Mouse (Mus musculus): ENCODE measurements around the gene Ric8b. TPM values are rescaled to one million over a fixed set of nuclear protein-coding genes. Genes with fewer than 3 reads are reported as not detected.
A peak's percentile ranks its signal among the peaks of the same experiment; 100 is the strongest.

Ric8b gene
- polyA plus RNA-seq, 1 experiment from 2014 or later: 17.8 TPM

DNA sequence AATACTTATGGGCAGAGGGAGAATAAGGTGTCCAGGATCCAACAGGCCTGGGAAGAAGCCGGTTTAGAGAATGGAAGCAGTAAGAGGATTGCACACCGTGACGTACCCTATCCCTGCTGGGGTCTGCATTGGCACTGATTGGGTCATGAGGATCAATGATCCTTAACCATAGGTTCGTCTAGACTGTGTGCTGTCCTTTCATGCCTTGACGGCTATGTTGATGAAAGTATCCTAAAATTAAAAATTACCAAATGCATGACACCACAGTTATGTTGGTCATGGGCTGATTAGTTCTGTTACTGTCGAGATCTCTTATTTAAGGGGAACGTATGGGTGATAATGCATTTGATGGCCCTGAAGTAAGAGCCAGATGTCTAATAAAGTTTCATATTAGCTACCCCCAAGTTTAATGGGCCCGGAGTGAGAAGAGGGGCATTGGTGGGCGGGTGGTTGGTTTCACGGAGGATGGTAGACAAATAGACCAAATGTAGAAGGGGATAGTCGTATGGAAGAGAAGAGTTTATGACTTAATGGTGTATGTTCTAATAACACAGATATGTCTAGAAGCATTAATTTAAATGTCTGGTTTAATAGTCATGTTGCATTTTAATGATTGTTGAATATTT lies 108.5 kb downstream of the Ric8b start:
- Histone ChIP-seq H3K9ac (ENCODE audit: low read length) (no peak overlapping the region), H3K9me3 (ENCODE audit: control insufficient read depth, low read length) (no peaks in the 10 kb centered on the region), H3K27ac (ENCODE audit: low read length) (no peak overlapping the region), H3K4me3 (ENCODE audit: low read length) (no peak overlapping the region), H3K36me3 (ENCODE audit: control insufficient read depth, insufficient read depth, low read length) (no peaks in the 10 kb centered on the region), H3K27me3 (ENCODE audit: control insufficient read depth, insufficient read depth, low read depth, low read length) (no peaks in the 10 kb centered on the region), H3K4me1 (replicated peaks; ENCODE audit: control insufficient read depth, insufficient read depth, low read length) (no peaks in the 10 kb centered on the region), H3K4me2 (ENCODE audit: low read depth, low read length) (no peak overlapping the region)
- ATAC-seq (ENCODE audit: low read depth): peak; percentile 85
- 86% methylated on average over 11 of the region's 11 CpGs for WGBS

DNA sequence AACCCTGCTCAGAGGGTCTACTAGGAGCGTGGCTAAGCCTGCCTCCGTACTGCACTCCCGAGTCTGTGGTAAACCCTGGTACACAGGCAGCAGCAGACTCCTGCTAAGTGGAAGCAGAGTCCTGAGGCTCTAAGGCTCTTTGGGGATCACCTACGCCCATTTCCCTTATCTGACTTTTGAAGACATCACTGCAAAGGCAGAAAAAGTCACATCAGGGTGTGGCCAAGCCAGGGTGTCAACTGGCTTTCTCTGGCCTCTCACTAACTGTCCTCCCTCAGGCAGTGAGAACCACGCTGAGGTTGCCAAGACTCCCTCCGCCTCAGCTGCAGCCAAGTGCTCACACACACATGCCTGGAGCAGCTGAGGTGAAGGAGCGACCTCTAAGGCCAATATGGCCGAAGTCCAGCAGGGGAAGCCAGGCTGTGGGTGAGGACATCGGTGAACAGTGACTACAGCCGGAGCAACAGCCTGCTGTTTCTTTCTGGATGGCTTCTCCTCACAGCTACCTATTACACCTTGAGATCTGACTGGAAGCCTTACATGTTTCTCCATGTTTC lies 110.3 kb downstream of the Ric8b start:
- H3K4me1 ChIP-seq (replicated peaks; ENCODE audit: control insufficient read depth, insufficient read depth, low read length): no peaks in the 10 kb centered on the region
- no peaks in the 10 kb centered on the region for H3K36me3 ChIP-seq (ENCODE audit: control insufficient read depth, insufficient read depth, low read length)
- 68% methylated on average over 10 of the region's 10 CpGs for WGBS
- no peaks in the 10 kb centered on the region for H3K9me3 ChIP-seq (ENCODE audit: control insufficient read depth, low read length)
- H3K27me3 ChIP-seq (ENCODE audit: control insufficient read depth, insufficient read depth, low read depth, low read length): no peaks in the 10 kb centered on the region
- H3K4me3 ChIP-seq (ENCODE audit: low read length): no peak overlapping the region
- no peak overlapping the region for H3K4me2 ChIP-seq (ENCODE audit: low read depth, low read length)
- no peak overlapping the region for H3K27ac ChIP-seq (ENCODE audit: low read length)
- no peak overlapping the region for H3K9ac ChIP-seq (ENCODE audit: low read length)
- no peak for ATAC-seq (ENCODE audit: low read depth)

DNA sequence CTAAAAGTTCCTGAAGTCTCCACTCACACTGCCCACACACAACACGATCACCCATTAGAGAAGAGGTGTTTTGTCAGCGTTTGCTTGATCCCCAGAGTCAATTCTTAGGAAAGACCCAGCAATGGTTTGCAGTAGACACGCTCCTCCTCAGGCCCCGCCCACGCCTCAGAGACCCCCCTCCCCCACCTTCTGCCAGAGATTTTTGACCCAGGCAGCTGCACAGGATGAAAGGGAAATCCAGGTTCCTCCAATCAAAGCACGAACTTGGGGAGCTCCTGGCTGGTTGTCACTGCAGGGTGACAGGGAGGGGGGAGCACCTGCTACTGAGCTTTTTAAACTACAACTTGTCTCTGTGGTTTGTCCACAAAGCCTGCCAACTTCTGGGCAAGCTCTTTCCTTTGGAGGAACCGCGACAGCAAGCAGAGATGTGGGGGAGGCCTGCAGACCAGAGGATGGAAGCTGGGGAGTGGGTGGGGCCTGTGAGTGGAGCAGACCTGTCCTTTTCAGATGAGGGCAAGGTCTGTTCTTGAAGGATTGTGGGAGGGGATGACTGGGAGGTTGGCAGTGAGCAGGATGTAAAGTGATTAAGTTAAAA lies 117.8 kb downstream of the Ric8b start:
- Histone ChIP-seq H3K4me3 (ENCODE audit: low read length) (no peak overlapping the region), H3K36me3 (ENCODE audit: control insufficient read depth, insufficient read depth, low read length) (no peaks in the 10 kb centered on the region), H3K4me1 (replicated peaks; ENCODE audit: control insufficient read depth, insufficient read depth, low read length) (no peaks in the 10 kb centered on the region), H3K9ac (ENCODE audit: low read length) (no peak overlapping the region), H3K4me2 (ENCODE audit: low read depth, low read length) (no peak overlapping the region), H3K27me3 (ENCODE audit: control insufficient read depth, insufficient read depth, low read depth, low read length) (no peaks in the 10 kb centered on the region), H3K9me3 (ENCODE audit: control insufficient read depth, low read length) (no peaks in the 10 kb centered on the region), H3K27ac (ENCODE audit: low read length) (no peak overlapping the region)
- WGBS: 20% methylated on average over 8 of the region's 8 CpGs
- no peak for ATAC-seq (ENCODE audit: low read depth)

DNA sequence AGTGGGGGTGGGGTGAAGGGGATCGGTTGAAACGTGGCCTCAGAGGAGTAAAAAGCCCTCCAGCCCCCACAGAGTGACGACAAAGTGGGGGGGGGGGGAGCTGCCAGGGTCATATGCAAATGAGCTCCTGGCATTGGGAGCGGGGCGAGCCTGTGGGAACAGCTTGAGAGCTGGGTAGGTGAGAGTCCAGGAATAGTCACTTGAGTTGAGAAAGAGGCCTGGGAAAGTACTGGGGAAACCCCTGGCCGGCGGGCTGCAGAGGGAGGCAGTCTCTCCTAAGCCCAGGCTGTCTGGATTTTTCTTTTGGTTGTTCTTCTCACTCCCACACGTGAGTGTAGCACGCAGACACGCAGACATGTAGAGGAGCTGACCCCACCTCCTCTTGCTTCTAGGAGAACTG lies 120.7 kb downstream of the Ric8b start:
- Histone ChIP-seq H3K27me3 (ENCODE audit: control insufficient read depth, insufficient read depth, low read depth, low read length) (no peaks in the 10 kb centered on the region), H3K9me3 (ENCODE audit: control insufficient read depth, low read length) (no peaks in the 10 kb centered on the region), H3K36me3 (ENCODE audit: control insufficient read depth, insufficient read depth, low read length) (no peaks in the 10 kb centered on the region), H3K4me2 (ENCODE audit: low read depth, low read length) (no peak overlapping the region), H3K4me3 (ENCODE audit: low read length) (no peak overlapping the region), H3K9ac (ENCODE audit: low read length) (no peak overlapping the region), H3K4me1 (replicated peaks; ENCODE audit: control insufficient read depth, insufficient read depth, low read length) (no peaks in the 10 kb centered on the region), H3K27ac (ENCODE audit: low read length) (no peak overlapping the region)
- 56% methylated on average over 10 of the region's 10 CpGs for WGBS
- ATAC-seq (ENCODE audit: low read depth): no peak

DNA sequence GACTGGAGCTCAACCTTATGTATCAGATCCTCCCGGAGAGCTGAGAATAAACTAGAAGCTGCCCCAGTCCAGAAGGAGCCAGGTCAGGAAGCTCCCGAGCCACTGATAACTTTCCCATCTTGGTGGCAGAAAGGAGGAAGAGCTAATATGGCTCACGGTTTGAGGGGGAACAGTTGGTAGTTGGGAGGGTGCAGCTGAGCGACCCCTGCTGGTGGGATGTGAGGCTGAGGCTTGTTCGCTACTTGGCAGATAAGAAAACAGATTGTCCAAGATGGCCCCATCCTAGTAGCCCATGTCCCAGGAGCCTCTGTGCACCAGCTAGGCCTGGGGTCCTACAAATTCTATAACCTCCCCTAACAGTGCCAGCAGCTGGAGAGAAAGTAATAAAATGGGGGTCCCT lies 121.4 kb downstream of the Ric8b start:
- Histone ChIP-seq H3K4me1 (replicated peaks; ENCODE audit: control insufficient read depth, insufficient read depth, low read length) (no peaks in the 10 kb centered on the region), H3K9ac (ENCODE audit: low read length) (no peak overlapping the region), H3K36me3 (ENCODE audit: control insufficient read depth, insufficient read depth, low read length) (no peaks in the 10 kb centered on the region), H3K27ac (ENCODE audit: low read length) (no peak overlapping the region), H3K9me3 (ENCODE audit: control insufficient read depth, low read length) (no peaks in the 10 kb centered on the region), H3K4me2 (ENCODE audit: low read depth, low read length) (no peak overlapping the region), H3K27me3 (ENCODE audit: control insufficient read depth, insufficient read depth, low read depth, low read length) (no peaks in the 10 kb centered on the region), H3K4me3 (ENCODE audit: low read length) (no peak overlapping the region)
- WGBS: 84% methylated on average over 5 of the region's 5 CpGs
- ATAC-seq (ENCODE audit: low read depth): no peak

DNA sequence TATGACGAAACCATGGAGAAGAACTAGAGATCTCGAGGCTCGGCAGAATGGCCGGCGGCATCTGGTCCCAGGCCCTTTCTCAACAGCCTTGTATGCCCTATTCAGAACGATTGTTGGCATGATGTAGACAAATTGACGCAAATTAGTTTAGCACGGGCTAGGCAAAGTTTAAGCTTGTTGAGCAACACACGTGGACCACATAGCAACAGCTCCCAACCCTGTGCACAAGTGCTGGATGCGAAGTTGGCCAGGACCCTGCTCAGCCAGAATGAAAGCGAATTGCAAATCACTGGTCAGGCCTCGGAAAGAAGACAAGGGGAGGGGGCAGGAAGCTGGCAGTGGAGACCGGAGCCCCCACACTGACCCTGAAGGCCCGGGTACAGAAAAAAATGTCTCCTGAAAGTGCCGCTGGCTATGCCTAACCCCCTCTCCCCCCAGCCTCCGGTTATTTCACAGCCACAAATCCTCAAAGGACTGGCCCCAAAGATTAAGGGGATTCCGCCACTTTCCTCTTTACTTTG lies 126.8 kb downstream of the Ric8b start:
- WGBS: 29% methylated on average over 17 of the region's 17 CpGs
- Histone ChIP-seq H3K36me3 (ENCODE audit: control insufficient read depth, insufficient read depth, low read length) (no peaks in the 10 kb centered on the region), H3K4me3 (ENCODE audit: low read length) (peak overlapping the region; percentile 32), H3K27ac (ENCODE audit: low read length) (no peak overlapping the region), H3K9me3 (ENCODE audit: control insufficient read depth, low read length) (0 out of 2 replicates have a peak, but pooled peaks cover 3% of the 10 kb centered on the region), H3K9ac (ENCODE audit: low read length) (peak overlapping the region; percentile 50; the same call in 1 of the 2 replicates), H3K4me2 (ENCODE audit: low read depth, low read length) (peak overlapping the region; percentile 59), H3K27me3 (ENCODE audit: control insufficient read depth, insufficient read depth, low read depth, low read length) (no peaks in the 10 kb centered on the region), H3K4me1 (replicated peaks; ENCODE audit: control insufficient read depth, insufficient read depth, low read length) (peaks cover 8% of the 10 kb centered on the region)
- peak; percentile 41; the same call in 1 of the 2 replicates for ATAC-seq (ENCODE audit: low read depth)

DNA sequence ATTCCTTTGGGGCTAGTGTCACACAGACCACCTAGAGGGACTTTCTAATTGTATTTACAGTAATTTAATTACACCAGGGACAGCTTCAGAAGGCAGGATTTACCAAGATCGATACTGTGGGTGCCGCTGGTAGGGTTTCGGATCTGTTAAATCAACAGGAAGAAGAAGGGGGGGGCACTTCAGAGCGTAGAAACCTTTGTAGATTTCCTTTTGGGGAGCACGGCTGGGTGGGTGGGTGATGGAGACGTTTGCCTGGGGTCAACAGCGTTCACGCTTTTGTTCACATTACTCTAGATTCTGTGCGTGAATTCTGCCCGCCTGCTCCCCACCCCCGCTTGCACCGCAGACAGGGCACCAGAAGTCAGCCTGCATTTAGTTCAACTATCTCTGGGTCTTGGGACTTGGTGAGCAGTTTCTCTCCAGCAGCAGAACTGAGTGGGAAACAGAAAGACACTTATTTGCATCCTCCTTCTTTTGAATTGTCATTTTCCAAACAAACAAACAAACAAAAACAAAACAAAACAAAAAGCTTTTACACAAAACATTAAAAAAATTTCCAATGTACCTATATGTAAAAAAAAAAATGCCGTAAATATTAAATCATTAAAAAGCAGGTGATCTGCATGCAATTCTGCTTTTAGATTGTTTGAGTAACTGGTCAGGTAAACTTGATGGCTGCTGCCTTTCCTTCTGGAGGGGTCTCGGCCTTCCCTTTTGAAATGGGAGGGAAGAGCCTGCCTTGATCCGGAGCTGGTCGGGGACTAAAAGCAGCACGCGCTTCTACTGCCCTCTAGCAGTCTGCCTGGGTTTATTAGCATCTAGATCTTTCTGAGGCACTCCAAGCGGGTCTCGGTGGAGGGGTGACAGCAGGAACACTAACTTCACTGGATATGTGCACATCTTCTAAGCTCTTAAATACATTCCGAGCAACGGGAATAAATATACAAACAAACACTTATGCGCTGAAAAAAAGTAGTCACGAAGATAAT lies 127.6 kb downstream of the Ric8b start:
- Histone ChIP-seq H3K36me3 (ENCODE audit: control insufficient read depth, insufficient read depth, low read length) (no peaks in the 10 kb centered on the region), H3K9ac (ENCODE audit: low read length) (peak overlapping the region; percentile 50), H3K27ac (ENCODE audit: low read length) (no peak overlapping the region), H3K4me3 (ENCODE audit: low read length) (peak overlapping the region; percentile 32), H3K9me3 (ENCODE audit: control insufficient read depth, low read length) (0 out of 2 replicates have a peak, but pooled peaks cover 3% of the 10 kb centered on the region), H3K4me1 (replicated peaks; ENCODE audit: control insufficient read depth, insufficient read depth, low read length) (peaks cover 8% of the 10 kb centered on the region), H3K4me2 (ENCODE audit: low read depth, low read length) (peak overlapping the region; percentile 59), H3K27me3 (ENCODE audit: control insufficient read depth, insufficient read depth, low read depth, low read length) (no peaks in the 10 kb centered on the region)
- WGBS: 11% methylated on average over 24 of the region's 24 CpGs
- ATAC-seq (ENCODE audit: low read depth): peak; percentile 76; the same call in 1 of the 2 replicates

DNA sequence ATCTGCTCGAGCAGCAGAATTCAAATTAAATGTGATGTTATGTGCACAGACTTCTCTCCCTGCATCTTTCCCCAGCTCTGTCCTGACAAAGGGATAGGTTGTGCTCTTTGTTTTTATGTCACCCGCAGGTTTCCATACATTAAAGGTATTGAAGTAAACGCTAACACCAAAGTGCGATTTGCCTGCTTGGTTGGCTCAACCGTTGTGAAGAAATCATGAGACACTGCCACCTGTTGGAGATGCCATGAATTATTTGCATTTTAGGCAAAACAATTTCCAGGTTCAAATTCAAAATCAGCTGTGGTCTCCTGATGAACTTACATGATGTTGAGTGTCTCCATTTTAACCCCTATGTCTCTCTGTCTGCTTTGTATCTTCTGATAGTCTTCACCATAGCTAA lies 129.2 kb downstream of the Ric8b start:
- 28% methylated on average over 5 of the region's 5 CpGs for WGBS
- Histone ChIP-seq H3K4me2 (ENCODE audit: low read depth, low read length) (no peak overlapping the region), H3K36me3 (ENCODE audit: control insufficient read depth, insufficient read depth, low read length) (no peaks in the 10 kb centered on the region), H3K9ac (ENCODE audit: low read length) (no peak overlapping the region), H3K27ac (ENCODE audit: low read length) (no peak overlapping the region), H3K9me3 (ENCODE audit: control insufficient read depth, low read length) (0 out of 2 replicates have a peak, but pooled peaks cover 3% of the 10 kb centered on the region), H3K4me3 (ENCODE audit: low read length) (no peak overlapping the region), H3K4me1 (replicated peaks; ENCODE audit: control insufficient read depth, insufficient read depth, low read length) (peaks cover 8% of the 10 kb centered on the region), H3K27me3 (ENCODE audit: control insufficient read depth, insufficient read depth, low read depth, low read length) (no peaks in the 10 kb centered on the region)
- ATAC-seq (ENCODE audit: low read depth): no peak

All from lung, embryonic 16.5 days (tissue).